Mouse (Mus musculus): ENCODE results near the gene Pla2g6.

The Pla2g6 gene

GRCm38 (mm10) chr15:79242574-79243233 lies 85.5 kb downstream of the Pla2g6 start:
- DNase-seq (ENCODE audit: low spot score in 2 of 2) = no peak

- no peak for DNase-seq (ENCODE audit: low spot score in 2 of 2)
These were observed 90.2 kb downstream of the Pla2g6 start for GRCm38 (mm10) chr15:79238036-79238435.

Data from thymus, postnatal 10 days (tissue).